ENCODE assay signal across 9 mouse cellular contexts in the genomic region with DNA sequence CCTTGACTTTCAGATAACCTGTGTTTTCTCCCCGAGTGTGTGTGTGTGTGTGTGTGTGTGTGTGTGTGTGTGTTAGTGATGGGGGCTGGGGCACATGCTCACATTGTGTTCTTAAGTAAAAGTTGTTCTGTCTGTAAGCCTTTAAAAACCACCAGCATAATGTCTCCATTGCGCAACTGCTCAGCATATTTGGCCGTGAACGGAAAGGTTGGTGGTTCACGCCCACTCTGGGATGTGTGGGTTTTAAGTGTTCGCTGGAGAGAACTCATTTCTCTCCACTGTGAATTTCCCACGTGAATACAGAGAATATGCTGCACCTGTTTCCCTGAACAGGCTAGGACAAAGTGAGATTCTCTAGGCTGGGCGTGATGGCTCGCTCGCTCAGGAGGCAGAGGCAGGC.
A peak's percentile ranks its signal among the peaks of the same experiment; 100 is the strongest.
DNase-seq lines count a peak whose midpoint lies in the region; ATAC-seq lines count a peak whose summit lies in the region.
"Had no signal": no experiment of that assay in that cellular context is flagged by ENCODE, and none has a peak within 500 bp of the region (broad histone marks: within the 10 kb centered on the region; RNA-seq: fewer than 3 reads in every experiment).

No protein-coding gene starts in this region.

- no peak for ATAC-seq in heart, embryonic 15.5 days (replicated peaks; ENCODE audit: insufficient number of reproducible peaks, insufficient read depth, low FRiP score, low read depth)
- no peak for ATAC-seq in liver, embryonic 12.5 days
- ATAC-seq in monocyte, adult 5-6 weeks (replicated peaks; ENCODE audit: insufficient number of reproducible peaks, low FRiP score, low TSS enrichment, poor library complexity, severe bottlenecking) = no peak

- no peak for DNase-seq in heart, adult 18-20 months
- DNase-seq in right cerebral cortex, postnatal 25 days = peak; percentile 53
- no peak for DNase-seq in right cerebral cortex, postnatal 14 days
- DNase-seq in retina, postnatal 1 day = no peak
- DNase-seq in spleen, postnatal 10 days (ENCODE audit: low spot score in 2 of 2) = no peak

- 0 out of 2 replicates have a peak overlapping the region, but pooled peaks have one; percentile 34 for H3K27ac ChIP-seq in heart, embryonic 15.5 days
- H3K27ac ChIP-seq in liver, embryonic 12.5 days = peak overlapping the region; percentile 40; the same call in 1 of the 2 replicates

- peaks cover 11% of the 10 kb centered on the region; the same call in 1 of the 2 replicates for H3K36me3 ChIP-seq in heart, embryonic 15.5 days
- peaks cover 5% of the 10 kb centered on the region for H3K36me3 ChIP-seq in liver, embryonic 12.5 days

- H3K4me2 ChIP-seq in heart, embryonic 15.5 days = peak overlapping the region; percentile 32
- H3K4me2 ChIP-seq in liver, embryonic 12.5 days = peak overlapping the region; percentile 44

- 80% methylated on average over 10 of the region's 10 CpGs for WGBS in heart, embryonic 15.5 days
- WGBS in liver, embryonic 12.5 days (ENCODE audit: insufficient replicate concordance) = 61% methylated on average over 10 of the region's 10 CpGs

- H3K4me3 ChIP-seq in heart, embryonic 15.5 days = no peak overlapping the region
- H3K4me3 ChIP-seq in liver, embryonic 12.5 days = 0 out of 2 replicates have a peak overlapping the region, but pooled peaks have one; percentile 11
- H3K4me3 ChIP-seq: left cerebral cortex, adult 2 months had no signal

- H3K9ac ChIP-seq in heart, embryonic 15.5 days = no peak overlapping the region
- H3K9ac ChIP-seq in liver, embryonic 12.5 days = no peak overlapping the region

- H3K4me1 ChIP-seq in heart, embryonic 15.5 days (replicated peaks) = peaks cover 15% of the 10 kb centered on the region
- 0 out of 2 replicates have a peak, but pooled peaks cover 12% of the 10 kb centered on the region for H3K4me1 ChIP-seq in liver, embryonic 12.5 days

- no peaks in the 10 kb centered on the region for H3K27me3 ChIP-seq in heart, embryonic 15.5 days
- no peaks in the 10 kb centered on the region; the same call in 1 of the 2 replicates for H3K27me3 ChIP-seq in liver, embryonic 12.5 days (replicated peaks)

- H3K9me3 ChIP-seq in heart, embryonic 15.5 days (replicated peaks) = no peaks in the 10 kb centered on the region
- H3K9me3 ChIP-seq in liver, embryonic 12.5 days (replicated peaks) = no peaks in the 10 kb centered on the region
